In the genomic region with DNA sequence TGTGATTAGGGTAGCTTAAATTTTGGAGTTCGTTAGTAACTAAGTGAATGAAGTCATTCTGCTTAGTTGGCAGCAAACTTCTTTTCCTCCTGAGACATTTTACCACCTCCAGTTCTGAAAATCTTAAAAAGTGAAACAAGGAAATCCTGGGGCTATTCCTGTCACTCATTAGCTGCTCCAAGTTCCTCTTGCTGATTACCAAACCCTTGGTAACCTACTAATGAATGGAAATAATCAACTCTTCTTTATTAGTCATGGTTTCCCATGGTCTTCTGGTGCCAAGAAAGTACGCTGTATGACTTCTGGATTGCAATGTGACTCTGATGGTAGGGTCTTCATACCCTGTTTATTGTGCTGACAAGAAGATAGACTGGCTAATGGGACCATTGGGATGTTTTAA, we compare ENCODE assay signal across 24 mouse cellular contexts. TPM values are rescaled to one million over a fixed set of nuclear protein-coding genes. Genes with fewer than 3 reads are reported as not detected.
DNase-seq lines count a peak whose midpoint lies in the region; TF ChIP-seq lines count a peak whose summit lies in the region.
"Had no signal": no experiment of that assay in that cellular context is flagged by ENCODE, and none has a peak within 500 bp of the region (broad histone marks: within the 10 kb centered on the region; RNA-seq: fewer than 3 reads in every experiment).

No protein-coding gene starts in this region.

- H3K4me2 ChIP-seq in myocyte (ENCODE audit: low read depth), result peak overlapping the region; percentile 52
- H3K4me2 ChIP-seq: forebrain, embryonic 13.5 days; heart, embryonic 13.5 days; hindbrain, embryonic 14.5 days; limb, embryonic 15.5 days; liver, embryonic 13.5 days; midbrain, embryonic 15.5 days; neural tube, embryonic 13.5 days had no signal

- H3K27ac ChIP-seq in gastrocnemius, adult 2 months, result no peak overlapping the region
- peak overlapping the region; percentile 31 for H3K27ac ChIP-seq in macrophage
- H3K27ac ChIP-seq in layer of hippocampus, adult 2 months, result no peak overlapping the region
- H3K27ac ChIP-seq: forebrain, embryonic 13.5 days; heart, embryonic 13.5 days; hindbrain, embryonic 14.5 days; limb, embryonic 10.5 days; limb, embryonic 15.5 days; liver, embryonic 13.5 days; midbrain, embryonic 15.5 days; neural tube, embryonic 13.5 days had no signal

- peak overlapping the region; percentile 19 for H3K4me3 ChIP-seq in gastrocnemius, adult 2 months
- H3K4me3 ChIP-seq in macrophage (ENCODE audit: inconsistent target) (no peak overlapping the region), myocyte (no peak overlapping the region)
- H3K4me3 ChIP-seq in layer of hippocampus, adult 2 months, result no peak overlapping the region
- H3K4me3 ChIP-seq: forebrain, embryonic 13.5 days; heart, embryonic 13.5 days; limb, embryonic 10.5 days; limb, embryonic 15.5 days; liver, embryonic 13.5 days; midbrain, embryonic 15.5 days; neural tube, embryonic 13.5 days had no signal

- no peak overlapping the region for H3ac ChIP-seq in myocyte (ENCODE audit: control insufficient read depth, insufficient read length)

- no peak for TF ChIP-seq CTCF in gastrocnemius, adult 2 months (IDR thresholded peaks at IDR 0.05)
- TF ChIP-seq CTCF in layer of hippocampus, adult 2 months (conservative IDR thresholded peaks at IDR 0.05), result no peak

- peaks cover 100% of the 10 kb centered on the region for H3K79me2 ChIP-seq in macrophage (ENCODE audit: inconsistent target)
- H3K79me2 ChIP-seq in myocyte (ENCODE audit: control insufficient read depth, insufficient read depth), result peaks cover 71% of the 10 kb centered on the region

- no peak for DNase-seq in gastrocnemius, adult 2 months
- DNase-seq in gastrocnemius, postnatal 36 days, result no peak
- DNase-seq in Muller cell, postnatal 12 days (ENCODE audit: inconsistent ontology term), result peak; percentile 43
- DNase-seq in embryo, embryonic 11 days, result no peak
- no peak for DNase-seq in layer of hippocampus, adult 2 months (ENCODE audit: low spot score in 2 of 2)
- DNase-seq: adrenal gland, adult 2 months; adrenal gland, postnatal 36 days; cerebellum, adult 2 months; cerebellum, postnatal 14 days; heart, postnatal 10 days; kidney, postnatal 4 days; layer of hippocampus, adult 9-11 months; liver, embryonic 13.5 days; lung, adult 18-20 months; lung, postnatal 10 days had no signal

- TF ChIP-seq POLR2A in myocyte (IDR thresholded peaks at IDR 0.05; ENCODE audit: insufficient read length, low read depth), result no peak

- H3K27me3 ChIP-seq in myocyte (ENCODE audit: control insufficient read depth, insufficient read depth, insufficient read length), result no peaks in the 10 kb centered on the region
- H3K27me3 ChIP-seq: forebrain, embryonic 13.5 days; heart, embryonic 13.5 days; limb, embryonic 15.5 days; liver, embryonic 13.5 days; midbrain, embryonic 15.5 days; neural tube, embryonic 13.5 days had no signal

- 34% methylated on average over 2 of the region's 2 CpGs for WGBS in macrophage (ENCODE audit: missing documents)

- intact Hi-C loops in gastrocnemius, adult 2 months (cut with DNase I), result no loop called here
- intact Hi-C loops in gastrocnemius, postnatal 36 days (cut with DNase I), result loop anchor here (5.0 kb wide), 1 partner anchor 128 kb away; the partner anchor contains the start of gene Amn1

- H3K36me3 ChIP-seq in macrophage (ENCODE audit: inconsistent target) (peaks cover 26% of the 10 kb centered on the region), myocyte (ENCODE audit: control insufficient read depth, insufficient read depth) (peaks cover 84% of the 10 kb centered on the region)

TF ChIP-seq in myocyte, 11 proteins besides CTCF, POLR2A, EP300 and RAD21:
- TF ChIP-seq USF1 (IDR thresholded peaks at IDR 0.05; ENCODE audit: low read depth) (no peak), REST (IDR thresholded peaks at IDR 0.05; ENCODE audit: insufficient read depth, insufficient read length) (no peak), MYOG (IDR thresholded peaks at IDR 0.05; ENCODE audit: control insufficient read depth in 1 of 3, insufficient read depth in 1 of 3, insufficient read length in 2 of 3, low read depth in 2 of 3) (no peak), MAX (IDR thresholded peaks at IDR 0.05; ENCODE audit: low read depth) (no peak), SRF (IDR thresholded peaks at IDR 0.05; ENCODE audit: control insufficient read depth, insufficient read length, low read depth) (no peak), POLR2AphosphoS2 (IDR thresholded peaks at IDR 0.05; ENCODE audit: insufficient read length, low read depth) (no peak), TCF12 (IDR thresholded peaks at IDR 0.05; ENCODE audit: insufficient read depth, poor library complexity, severe bottlenecking) (no peak), MYOD1 (IDR thresholded peaks at IDR 0.05; ENCODE audit: control insufficient read depth in 1 of 3, insufficient read length in 2 of 3, low read depth in 2 of 3) (no peak), TCF3 (IDR thresholded peaks at IDR 0.05; ENCODE audit: insufficient read length, low read depth) (no peak), E2F4 (IDR thresholded peaks at IDR 0.05; ENCODE audit: insufficient read depth) (no peak), CEBPB (IDR thresholded peaks at IDR 0.05; ENCODE audit: insufficient read depth, poor library complexity, severe bottlenecking) (no peak)

RNA-seq across cellular contexts. Expression of gene Resf1, which starts 5.7 kb away (rescaled TPM):
- 10 to 100 TPM; 14.9 to 27.7 TPM for total RNA-seq in gastrocnemius, adult 2 months (2021)
- 10 to 100 TPM; 13.3 to 14.5 TPM for total RNA-seq in gastrocnemius, postnatal 36 days (2021)
- 1,000 to 10,000 TPM in 2 of 26 experiments, 100 to 1,000 TPM in 24; 240 to 1,192 (median 525) TPM for total RNA-seq in macrophage (2018; cell fraction: chromatin; rRNA removed)
- total RNA-seq in macrophage (2018; cell fraction: cytosol; rRNA removed), result 100 to 1,000 TPM in 8 of 26 experiments, 10 to 100 TPM in 18; 49.3 to 133 (median 69.6) TPM
- total RNA-seq in macrophage (2018; cell fraction: nucleus; rRNA removed), result 100 to 1,000 TPM; 183 to 806 (median 358) TPM
- polyA plus RNA-seq in macrophage (2018), result 17.9 to 42.9 TPM (median 39.0 TPM) in 3 replicates
- 8.2 TPM for polyA plus RNA-seq in myocyte (2012; fragmentation: generic; extraction: Trizol)
- 10 to 100 TPM; 19.2 to 21.2 TPM for total RNA-seq in layer of hippocampus, adult 2 months (2021)
